Mouse (Mus musculus) yolk sac, embryonic 10.5 days (tissue): ENCODE data around the gene Crls1.

Experiments used
- DNase-seq: peaks from one replicate; pipeline ENCODE4 v3.0.0-alpha.2; 2017; ENCODE audit warnings: low spot score

Crls1 gene

DNA sequence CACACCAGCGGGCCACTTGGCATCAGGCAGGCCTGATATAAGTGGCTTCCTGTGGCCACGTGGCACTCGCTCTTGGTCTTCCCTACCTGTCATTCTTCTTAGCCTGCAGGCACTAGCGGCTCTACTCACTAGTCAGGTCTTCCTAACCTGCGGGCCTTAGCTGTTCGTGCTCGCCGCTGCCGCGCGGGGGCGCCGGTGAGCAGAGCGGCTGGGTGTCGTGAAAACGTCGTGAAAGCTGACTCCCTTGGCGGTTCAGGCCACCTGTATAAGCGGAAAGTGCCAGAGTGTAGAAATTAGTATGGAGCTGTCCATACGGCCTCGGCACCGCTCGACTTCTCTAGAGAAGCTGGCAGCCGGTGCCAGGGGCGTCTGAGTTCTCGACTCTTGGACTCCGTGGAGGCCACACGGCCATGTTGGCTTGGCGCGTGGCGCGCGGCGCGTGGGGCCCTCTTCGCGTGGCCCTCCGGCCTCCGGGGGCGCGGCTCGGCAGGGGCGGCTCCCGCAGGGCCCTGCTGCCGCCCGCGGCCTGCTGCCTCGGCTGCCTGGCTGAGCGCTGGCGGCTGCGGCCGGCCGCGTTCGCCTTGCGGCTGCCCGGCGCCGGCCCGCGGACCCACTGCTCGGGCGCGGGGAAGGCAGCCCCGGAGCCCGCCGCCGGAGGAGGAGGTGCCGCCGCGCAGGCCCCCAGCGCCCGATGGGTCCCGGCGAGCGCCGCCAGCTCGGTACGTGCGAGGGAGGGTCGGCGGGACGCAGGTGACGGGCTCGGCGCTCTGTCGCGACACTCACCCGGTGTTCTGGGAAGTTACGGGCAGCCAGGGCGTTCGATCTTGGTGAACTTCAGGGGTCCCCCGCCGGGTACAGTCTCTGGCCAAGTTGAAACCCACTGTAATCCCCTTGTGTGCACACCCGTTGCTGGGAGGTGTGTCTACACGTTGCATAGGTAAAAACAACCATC, at the start of gene Crls1:
Gene Crls1 (plus strand): TSS at position 260 of the 952 bp plus-strand sequence.
- DNase-seq = peak; percentile 95

DNA sequence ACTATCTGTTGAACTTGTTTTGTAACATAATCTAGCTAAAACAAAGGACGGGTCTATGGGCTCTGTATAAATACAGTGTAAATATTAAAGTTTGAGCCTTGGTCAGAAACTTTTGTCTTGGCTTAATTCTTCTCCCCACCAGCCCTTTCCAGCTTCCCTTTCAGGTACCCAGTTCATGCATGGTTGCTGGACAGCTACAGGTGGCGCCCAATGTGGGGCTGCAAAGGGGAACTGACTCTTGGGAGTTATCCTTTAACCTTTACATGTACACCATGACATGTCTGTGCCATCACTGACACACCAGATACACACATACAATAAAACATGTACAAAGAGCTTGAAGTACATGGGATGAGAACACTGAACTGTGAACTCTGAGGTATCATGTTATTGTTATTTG, 43.5 kb upstream of the Crls1 start:
- DNase-seq = no peak

- DNase-seq = peak; percentile 92
These were observed 30.7 kb upstream of the Crls1 start, which contains the start of the genes Trmt6 and Mcm8 for GRCm38 (mm10) chr2:132815608-132816314. Gene Trmt6 (minus strand): TSS chr2:132816055. Gene Mcm8 (plus strand): TSS chr2:132816141.

GRCm38 (mm10) chr2:132841071-132841470, 5.4 kb upstream of the Crls1 start:
- DNase-seq = no peak

- peak; percentile 30 for DNase-seq
These were observed 1.1 kb downstream of the Crls1 start for GRCm38 (mm10) chr2:132847581-132847980.

DNA sequence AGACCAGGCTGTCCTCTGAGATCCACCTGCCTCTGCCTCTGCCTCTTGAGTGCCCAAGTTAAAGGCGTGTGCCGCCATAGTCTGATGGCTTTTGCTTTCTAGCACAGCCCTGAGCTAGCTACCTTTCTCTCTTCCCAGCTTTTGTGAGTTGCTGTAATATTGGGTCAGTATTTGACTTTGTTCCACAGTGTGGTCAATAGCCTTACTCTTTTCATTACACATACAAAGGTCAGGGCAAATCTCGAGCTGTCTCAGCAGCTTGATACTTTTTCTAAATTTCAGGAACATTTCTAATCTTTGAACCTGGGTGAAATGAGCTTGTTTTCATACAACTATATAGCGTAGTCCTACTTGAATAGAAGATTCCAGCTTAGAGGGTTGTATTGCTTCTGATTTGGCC, 1.9 kb downstream of the Crls1 start:
- no peak for DNase-seq

GRCm38 (mm10) chr2:132849141-132849540, 2.7 kb downstream of the Crls1 start:
- DNase-seq = no peak

DNA sequence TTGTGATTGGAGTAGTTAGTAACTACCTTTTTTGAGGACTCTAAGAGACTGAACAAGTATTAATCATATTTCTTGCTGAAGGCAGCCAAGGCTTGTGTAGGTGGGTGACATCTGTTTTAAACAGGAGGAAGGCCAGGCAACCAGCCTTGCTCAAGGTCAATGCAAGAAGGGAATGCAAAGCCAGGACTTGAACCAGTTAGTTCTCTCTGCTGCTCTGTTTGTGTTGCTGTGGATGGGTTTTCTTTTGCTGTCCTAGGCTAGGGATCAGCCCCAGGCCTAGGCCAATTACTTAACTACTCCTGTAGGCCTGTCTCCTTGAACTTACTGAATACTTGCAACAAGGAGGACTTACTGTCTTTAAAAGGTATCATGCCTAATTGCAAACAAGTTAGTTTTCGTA, 6.6 kb downstream of the Crls1 start:
- DNase-seq = no peak

DNA sequence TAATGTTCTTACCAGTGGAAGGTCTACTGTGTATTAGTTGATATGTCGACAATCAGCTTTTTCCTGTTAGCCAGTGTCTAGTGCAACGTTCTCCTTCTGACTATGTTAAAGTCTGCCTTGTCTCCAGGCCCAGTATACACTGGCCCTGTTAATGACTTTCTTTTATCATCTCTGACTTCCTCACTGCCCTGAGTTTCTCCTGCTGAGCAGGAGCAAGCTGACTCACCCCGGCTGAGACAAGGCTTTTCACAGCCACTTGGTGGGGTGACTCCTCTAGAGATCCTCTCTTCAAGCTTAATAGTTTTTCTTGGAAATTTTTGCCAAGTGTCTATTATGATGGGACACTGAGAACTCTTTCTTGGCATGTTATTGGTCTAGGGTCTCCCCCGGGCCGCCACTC, 9.9 kb downstream of the Crls1 start:
- no peak for DNase-seq

- DNase-seq = no peak
These were observed 14.0 kb downstream of the Crls1 start for GRCm38 (mm10) chr2:132860435-132860834.

GRCm38 (mm10) chr2:132861456-132861855, 15.0 kb downstream of the Crls1 start:
- DNase-seq = no peak

GRCm38 (mm10) chr2:132863325-132863724, 16.9 kb downstream of the Crls1 start:
- DNase-seq = no peak

- DNase-seq = no peak
These were observed 21.1 kb downstream of the Crls1 start for GRCm38 (mm10) chr2:132867521-132867920.

DNA sequence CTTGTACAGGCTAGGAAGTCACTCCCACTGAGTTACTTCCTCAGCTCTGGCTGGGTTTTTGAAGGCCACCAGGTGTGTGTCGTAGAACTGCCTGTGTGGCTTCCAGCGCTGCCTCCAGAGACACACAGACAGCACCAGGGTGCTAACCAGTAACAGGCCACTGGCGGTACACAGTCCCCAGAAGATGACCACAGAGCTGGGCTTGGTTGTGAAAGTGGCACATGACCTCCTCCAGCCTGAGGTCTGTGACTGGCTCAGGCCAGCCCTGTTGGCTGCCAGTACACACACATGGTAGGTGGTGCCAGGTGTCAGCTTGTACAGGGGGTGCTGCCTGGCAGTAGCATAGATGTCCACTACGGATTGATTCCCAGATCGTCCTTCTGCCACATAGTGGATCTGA, 23.2 kb downstream of the Crls1 start:
- no peak for DNase-seq

- DNase-seq = no peak
These were observed 23.8 kb downstream of the Crls1 start for GRCm38 (mm10) chr2:132870286-132870685.

- peak; percentile 53 for DNase-seq
These were observed 25.2 kb downstream of the Crls1 start for GRCm38 (mm10) chr2:132871663-132872062.

- DNase-seq = no peak
These were observed 27.3 kb downstream of the Crls1 start for GRCm38 (mm10) chr2:132873657-132874326.

GRCm38 (mm10) chr2:132876991-132877390, 30.5 kb downstream of the Crls1 start:
- DNase-seq = no peak

- DNase-seq = peak; percentile 43
These were observed 33.0 kb downstream of the Crls1 start for GRCm38 (mm10) chr2:132879261-132880044.

- peak; percentile 28 for DNase-seq
These were observed 34.6 kb downstream of the Crls1 start, which contains the start of gene Lrrn4 for GRCm38 (mm10) chr2:132880844-132881645. Gene Lrrn4 (minus strand): TSS chr2:132880891.
